Mouse (Mus musculus) intestine, embryonic 15.5 days (tissue): Measurements from ENCODE around the gene Arl6ip1. TPM values are rescaled to one million over a fixed set of nuclear protein-coding genes. Genes with fewer than 3 reads are reported as not detected.

Experiments used
- ATAC-seq: fragments of 200-750 bp; cut with Nextera tagmentation; 2 replicates; pipeline ENCODE4 v1.8.0; 2017; ENCODE audit warnings: moderate TSS enrichment, moderate library complexity
- H3K27ac ChIP-seq: fragments of 300-500 bp; sonication (generic); 2 replicates; pipeline ENCODE4 v1.5.1; 2015; ENCODE audit warnings: mild to moderate bottlenecking, inconsistent platforms
- H3K27me3 ChIP-seq: fragments of 300-500 bp; sonication (generic); replicated peaks from 2 replicates; pipeline ENCODE4 v1.6.1; 2015; ENCODE audit warnings: inconsistent platforms
- H3K36me3 ChIP-seq: fragments of 300-500 bp; sonication (generic); 2 replicates; pipeline ENCODE4 v1.6.1; 2015; ENCODE audit warnings: inconsistent platforms
- H3K4me1 ChIP-seq: fragments of 300-500 bp; sonication (generic); replicated peaks from 2 replicates; pipeline ENCODE4 v1.6.1; 2015; ENCODE audit warnings: inconsistent platforms
- H3K4me2 ChIP-seq: fragments of 300-500 bp; sonication (generic); replicated peaks from 2 replicates; pipeline ENCODE4 v1.6.1; 2015; ENCODE audit warnings: mild to moderate bottlenecking, inconsistent platforms
- H3K4me3 ChIP-seq: fragments of 300-500 bp; sonication (generic); replicated peaks from 2 replicates; pipeline ENCODE4 v1.5.1; 2015; ENCODE audit warnings: inconsistent platforms
- H3K9ac ChIP-seq: fragments of 300-500 bp; sonication (generic); 2 replicates; pipeline ENCODE4 v1.6.1; 2015; ENCODE audit warnings: inconsistent platforms
- H3K9me3 ChIP-seq: fragments of 300-500 bp; sonication (generic); 2 replicates; pipeline ENCODE4 v1.6.1; 2016; ENCODE audit warnings: inconsistent platforms
- WGBS: fragments of 180-500 bp; shearing (Covaris S2); methylation state at CpG from one replicate; pipeline ENCODE4 v1.1.7; 2015; 5-methylcytosine and 5-hydroxymethylcytosine counted together
- polyA plus RNA-seq: library from polyadenylated mRNA; unstranded; fragments of >200 nt; fragmentation: Nextera tagmentation; extraction: Ambion mirVana; gene quantifications from 2 replicates; pipeline ENCODE4 v1.2.1, GENCODE M21; 2015

Arl6ip1 gene
- polyA plus RNA-seq, 1 experiment from 2014 or later: 625 TPM

GRCm38 (mm10) chr7:118115533-118115876 is 14.0 kb downstream of the Arl6ip1 start:
- peak; percentile 43 for ATAC-seq
- under 1% methylated on average over 20 of the region's 20 CpGs for WGBS
- H3K4me2 ChIP-seq: peak overlapping the region; percentile 74
- H3K4me1 ChIP-seq: peaks cover 37% of the 10 kb centered on the region
- H3K4me3 ChIP-seq: peak overlapping the region; percentile 90
- H3K9ac ChIP-seq: peak overlapping the region; percentile 97
- no peaks in the 10 kb centered on the region for H3K9me3 ChIP-seq
- peaks cover 29% of the 10 kb centered on the region for H3K36me3 ChIP-seq
- peak overlapping the region; percentile 88 for H3K27ac ChIP-seq
- H3K27me3 ChIP-seq: no peaks in the 10 kb centered on the region

DNA sequence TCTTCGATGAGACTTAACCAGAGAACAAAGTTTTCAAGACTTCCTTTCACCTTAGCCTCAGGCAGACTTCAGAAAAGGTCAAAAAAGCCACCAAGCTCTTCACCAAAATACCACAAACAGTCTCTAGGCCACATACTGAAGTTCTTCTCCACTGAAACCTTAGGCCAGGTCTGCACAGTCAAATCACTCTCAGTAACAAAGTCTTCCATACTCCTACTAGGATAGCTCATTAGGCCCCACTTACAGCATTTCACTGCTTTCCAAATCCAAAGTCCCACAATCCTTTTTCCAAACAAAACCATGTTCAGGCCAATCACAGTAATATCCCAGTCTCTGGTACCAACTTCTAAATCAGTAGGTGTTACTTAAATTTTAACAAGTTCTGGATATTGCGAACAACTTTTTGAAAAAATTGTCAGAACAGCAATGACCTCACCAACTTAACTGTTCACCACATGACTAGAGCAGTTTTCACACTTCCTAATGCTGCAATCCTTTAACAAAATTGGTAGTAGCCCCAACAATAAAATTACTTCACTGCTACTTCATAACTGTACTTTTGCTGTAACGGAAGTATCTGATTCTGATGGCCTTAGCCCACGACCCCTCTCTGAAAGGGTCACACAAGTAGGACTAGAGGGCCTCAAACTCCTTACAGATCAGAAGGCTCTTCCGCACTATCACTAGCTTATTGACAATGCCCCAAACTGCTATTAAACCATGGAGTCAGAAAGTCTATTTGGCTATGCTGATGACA is 15.7 kb downstream of the Arl6ip1 start:
- peak overlapping the region; percentile 90 for H3K4me3 ChIP-seq
- H3K9me3 ChIP-seq: no peaks in the 10 kb centered on the region
- no peak for ATAC-seq
- H3K27ac ChIP-seq: no peak overlapping the region
- peaks cover 37% of the 10 kb centered on the region for H3K4me1 ChIP-seq
- peak overlapping the region; percentile 11 for H3K9ac ChIP-seq
- H3K27me3 ChIP-seq: no peaks in the 10 kb centered on the region
- WGBS: 60% methylated on average over 5 of the region's 5 CpGs
- peak overlapping the region; percentile 74 for H3K4me2 ChIP-seq
- H3K36me3 ChIP-seq: peaks cover 27% of the 10 kb centered on the region

- WGBS: 71% methylated on average over 3 of the region's 3 CpGs
- H3K4me3 ChIP-seq: 0 out of 2 replicates have a peak overlapping the region, but pooled peaks have one; percentile 6
- H3K27me3 ChIP-seq: no peaks in the 10 kb centered on the region
- no peak for ATAC-seq
- H3K4me1 ChIP-seq: peaks cover 34% of the 10 kb centered on the region
- H3K36me3 ChIP-seq: peaks cover 48% of the 10 kb centered on the region
- no peak overlapping the region for H3K9ac ChIP-seq
- peak overlapping the region; percentile 74 for H3K4me2 ChIP-seq
- H3K27ac ChIP-seq: no peak overlapping the region
- no peaks in the 10 kb centered on the region for H3K9me3 ChIP-seq
Measured at GRCm38 (mm10) chr7:118111128-118111527, 18.3 kb downstream of the Arl6ip1 start.

- H3K9me3 ChIP-seq: no peaks in the 10 kb centered on the region
- H3K4me3 ChIP-seq: no peak overlapping the region
- no peaks in the 10 kb centered on the region for H3K27me3 ChIP-seq
- no peak overlapping the region for H3K27ac ChIP-seq
- H3K9ac ChIP-seq: no peak overlapping the region
- WGBS: 81% methylated on average over 1 of the region's 1 CpGs
- ATAC-seq: no peak
- H3K36me3 ChIP-seq: peaks cover 56% of the 10 kb centered on the region
- H3K4me1 ChIP-seq: peaks cover 19% of the 10 kb centered on the region
- H3K4me2 ChIP-seq: no peak overlapping the region
Measured at GRCm38 (mm10) chr7:118107671-118108070, 21.8 kb downstream of the Arl6ip1 start.

DNA sequence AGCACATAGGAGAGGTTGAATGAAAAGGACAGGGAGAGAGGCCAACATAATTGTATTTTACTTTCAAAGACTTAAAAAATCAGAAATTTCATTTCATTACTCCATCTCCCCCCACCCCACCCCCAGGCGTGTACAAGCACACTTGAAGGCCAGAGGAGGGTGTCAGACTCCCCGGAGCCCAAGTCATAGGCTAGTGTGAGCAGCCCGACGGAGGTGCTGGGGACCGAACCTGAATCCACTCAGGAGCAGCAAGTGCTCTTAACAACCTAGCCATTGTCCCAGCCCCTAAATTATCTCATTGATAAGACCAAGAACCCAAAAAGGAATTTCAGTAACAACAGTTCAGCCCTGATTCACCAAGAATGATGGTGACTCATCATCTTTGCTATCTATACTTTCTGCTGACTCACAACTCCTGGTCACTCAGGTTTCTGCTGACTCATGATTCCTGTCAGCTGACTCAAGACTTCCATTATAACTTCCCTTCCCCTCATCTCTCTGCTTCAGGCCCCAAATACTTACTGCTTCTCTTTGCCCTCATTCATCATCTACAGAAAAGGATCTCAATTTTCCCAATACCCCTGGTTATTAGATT is 24.9 kb downstream of the Arl6ip1 start:
- Histone ChIP-seq H3K4me2 (no peak overlapping the region), H3K9ac (no peak overlapping the region), H3K4me3 (no peak overlapping the region), H3K9me3 (no peaks in the 10 kb centered on the region), H3K27ac (no peak overlapping the region), H3K36me3 (peaks cover 42% of the 10 kb centered on the region), H3K27me3 (no peaks in the 10 kb centered on the region), H3K4me1 (no peaks in the 10 kb centered on the region)
- no peak; the same call in 1 of the 2 replicates for ATAC-seq
- 68% methylated on average over 5 of the region's 5 CpGs for WGBS

GRCm38 (mm10) chr7:118103462-118104379 is 25.7 kb downstream of the Arl6ip1 start:
- peaks cover 36% of the 10 kb centered on the region for H3K36me3 ChIP-seq
- no peak overlapping the region for H3K9ac ChIP-seq
- 41% methylated on average over 5 of the region's 5 CpGs for WGBS
- no peak overlapping the region for H3K4me3 ChIP-seq
- H3K27me3 ChIP-seq: no peaks in the 10 kb centered on the region
- no peaks in the 10 kb centered on the region for H3K4me1 ChIP-seq
- no peak overlapping the region for H3K27ac ChIP-seq
- H3K9me3 ChIP-seq: no peaks in the 10 kb centered on the region
- peak; percentile 24; the same call in 1 of the 2 replicates for ATAC-seq
- H3K4me2 ChIP-seq: no peak overlapping the region

- H3K4me1 ChIP-seq: no peaks in the 10 kb centered on the region
- H3K27ac ChIP-seq: 0 out of 2 replicates have a peak overlapping the region, but pooled peaks have one; percentile 27
- ATAC-seq: peak; percentile 67
- no peak overlapping the region for H3K4me2 ChIP-seq
- H3K4me3 ChIP-seq: no peak overlapping the region
- WGBS: 33% methylated on average over 4 of the region's 4 CpGs
- H3K27me3 ChIP-seq: no peaks in the 10 kb centered on the region
- peaks cover 28% of the 10 kb centered on the region for H3K36me3 ChIP-seq
- H3K9ac ChIP-seq: no peak overlapping the region
- no peaks in the 10 kb centered on the region for H3K9me3 ChIP-seq
Measured at GRCm38 (mm10) chr7:118102678-118103461, 26.6 kb downstream of the Arl6ip1 start.

DNA sequence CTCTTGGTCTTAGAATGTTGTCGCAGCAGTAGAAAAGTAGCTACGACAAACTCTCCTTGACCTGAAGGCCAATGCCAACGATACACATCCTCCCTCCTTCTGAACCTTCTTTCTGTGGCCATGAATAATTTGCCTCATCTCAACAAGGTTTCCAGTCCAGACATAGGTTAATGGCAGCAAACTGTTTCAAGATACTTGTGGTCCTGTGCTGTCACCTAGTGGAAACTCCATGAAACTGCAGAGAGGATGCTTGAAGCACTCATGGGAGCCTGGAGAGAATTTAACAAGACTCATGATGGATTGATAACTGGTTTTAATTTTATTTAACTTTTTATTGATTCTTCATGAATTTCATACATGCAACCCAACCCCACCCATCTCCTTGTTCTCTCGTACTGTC is 27.2 kb downstream of the Arl6ip1 start:
- Histone ChIP-seq H3K4me3 (no peak overlapping the region), H3K9me3 (no peaks in the 10 kb centered on the region), H3K27me3 (no peaks in the 10 kb centered on the region), H3K9ac (no peak overlapping the region), H3K4me2 (no peak overlapping the region), H3K36me3 (peaks cover 22% of the 10 kb centered on the region), H3K27ac (no peak overlapping the region), H3K4me1 (no peaks in the 10 kb centered on the region)
- ATAC-seq: peak; percentile 2; the same call in 1 of the 2 replicates
- WGBS: 45% methylated on average over 4 of the region's 4 CpGs

- no peaks in the 10 kb centered on the region for H3K4me1 ChIP-seq
- no peak for ATAC-seq
- H3K4me3 ChIP-seq: no peak overlapping the region
- no peaks in the 10 kb centered on the region for H3K27me3 ChIP-seq
- no peak overlapping the region for H3K27ac ChIP-seq
- H3K36me3 ChIP-seq: no peaks in the 10 kb centered on the region
- H3K9ac ChIP-seq: no peak overlapping the region
- H3K4me2 ChIP-seq: no peak overlapping the region
- 64% methylated on average over 7 of the region's 7 CpGs for WGBS
- H3K9me3 ChIP-seq: no peaks in the 10 kb centered on the region
Measured at GRCm38 (mm10) chr7:118097615-118098014, 31.8 kb downstream of the Arl6ip1 start.

DNA sequence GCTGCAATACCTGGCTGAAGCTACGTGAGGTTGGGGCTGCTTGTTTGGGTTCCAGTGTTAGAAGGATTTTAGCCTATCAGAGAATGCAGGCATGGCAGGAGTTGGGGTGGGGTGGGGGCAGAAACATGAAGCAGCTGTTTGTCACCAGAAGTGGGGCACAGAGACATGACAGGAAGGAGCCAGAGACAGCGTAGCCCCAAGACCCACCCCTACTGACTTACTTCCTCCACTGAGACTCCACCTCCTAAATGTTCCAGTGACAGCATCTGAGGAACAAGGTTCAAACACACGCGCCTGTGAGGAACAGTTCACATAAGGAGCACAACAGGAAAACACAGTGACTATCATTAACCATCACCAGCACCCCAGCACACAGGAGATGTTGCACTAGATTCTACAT is 49.5 kb downstream of the Arl6ip1 start:
- no peak overlapping the region for H3K27ac ChIP-seq
- H3K9me3 ChIP-seq: no peaks in the 10 kb centered on the region
- H3K27me3 ChIP-seq: no peaks in the 10 kb centered on the region
- H3K4me2 ChIP-seq: no peak overlapping the region
- no peak overlapping the region for H3K9ac ChIP-seq
- H3K36me3 ChIP-seq: no peaks in the 10 kb centered on the region
- 69% methylated on average over 4 of the region's 4 CpGs for WGBS
- H3K4me3 ChIP-seq: no peak overlapping the region
- H3K4me1 ChIP-seq: no peaks in the 10 kb centered on the region
- ATAC-seq: no peak

DNA sequence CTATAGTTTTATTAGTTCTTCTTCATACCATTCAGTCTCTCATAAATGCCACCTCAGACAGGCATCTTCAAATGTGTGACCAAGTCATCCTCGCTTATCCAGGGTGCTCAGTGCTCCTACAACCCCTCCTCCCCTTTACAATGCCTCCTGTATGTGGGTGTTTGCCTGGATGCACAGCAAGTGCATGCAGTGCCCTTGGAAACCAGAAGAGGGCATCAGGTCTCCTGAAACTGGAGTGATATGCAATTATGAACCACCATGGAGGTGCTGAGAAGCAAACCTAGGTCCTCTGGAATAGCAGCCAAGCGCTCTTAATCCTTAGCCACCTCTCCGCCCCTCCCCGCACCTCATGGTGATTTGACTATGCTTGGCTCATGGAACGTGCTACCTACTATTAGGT is 50.4 kb downstream of the Arl6ip1 start:
- no peak for ATAC-seq
- Histone ChIP-seq H3K9ac (no peak overlapping the region), H3K27ac (no peak overlapping the region), H3K27me3 (no peaks in the 10 kb centered on the region), H3K4me3 (no peak overlapping the region), H3K4me1 (no peaks in the 10 kb centered on the region), H3K4me2 (no peak overlapping the region), H3K9me3 (no peaks in the 10 kb centered on the region), H3K36me3 (no peaks in the 10 kb centered on the region)
- WGBS: 88% methylated on average over 5 of the region's 5 CpGs
